Mouse (Mus musculus): Measurements from ENCODE around the gene Gnai2. TPM values are rescaled to one million over a fixed set of nuclear protein-coding genes. Genes with fewer than 3 reads are reported as not detected.
A peak's percentile ranks its signal among the peaks of the same experiment; 100 is the strongest.

The Gnai2 gene
- polyA plus RNA-seq, 1 experiment, result 551 TPM

GRCm38 (mm10) chr9:107593101-107593976, 41.8 kb downstream of the Gnai2 start:
- TF ChIP-seq GATA1 (IDR thresholded peaks at IDR 0.05; ENCODE audit: low read length), result no peak

DNA sequence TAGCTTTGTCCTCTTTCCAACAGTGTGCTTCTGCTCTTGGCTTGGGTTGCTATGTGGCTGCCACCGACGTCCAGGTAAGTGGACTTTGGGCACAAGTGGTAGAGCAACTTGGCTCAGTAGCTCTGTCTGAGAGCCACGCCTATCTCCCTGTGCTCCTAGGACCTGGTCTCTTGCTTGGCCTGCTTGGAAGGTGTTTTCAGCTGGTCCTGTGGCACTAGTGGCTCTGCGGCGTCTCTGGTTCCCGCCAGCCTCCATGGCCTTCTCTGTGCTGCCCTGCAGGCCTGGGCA, 44.5 kb downstream of the Gnai2 start:
- no peak for TF ChIP-seq GATA1 (IDR thresholded peaks at IDR 0.05; ENCODE audit: low read length)

DNA sequence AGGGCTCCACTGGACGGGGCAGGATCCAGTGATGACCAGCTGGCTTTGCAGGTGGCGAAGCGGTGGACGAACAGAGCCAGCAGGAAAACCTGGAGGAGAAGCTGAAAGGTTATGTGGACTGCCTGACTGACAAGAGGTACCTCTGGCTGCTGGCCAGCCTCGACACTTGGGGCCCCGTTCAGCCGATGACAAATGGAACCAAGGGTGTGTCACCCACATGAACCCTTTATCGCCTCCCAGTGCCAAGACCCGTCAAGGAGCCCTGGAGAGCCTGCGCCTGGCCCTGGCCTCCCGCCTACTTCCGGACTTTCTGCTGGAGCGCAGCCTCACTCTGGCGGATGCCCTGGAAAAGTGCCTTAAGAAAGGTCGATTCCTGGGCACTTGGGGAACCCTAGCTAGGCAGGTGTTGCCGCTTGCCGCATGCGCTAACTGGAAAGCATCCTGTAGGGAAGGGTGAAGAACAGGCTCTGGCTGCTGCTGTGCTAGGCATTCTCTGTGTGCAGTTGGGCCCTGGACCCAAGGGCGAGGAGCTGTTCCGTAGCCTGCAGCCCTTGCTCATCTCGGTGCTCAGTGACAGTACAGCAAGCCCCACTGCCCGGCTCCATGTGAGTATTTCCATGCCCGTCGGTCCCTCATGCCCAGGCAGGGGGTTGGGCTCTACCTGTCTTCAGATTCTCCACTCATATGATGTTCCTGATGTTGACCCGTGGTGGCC, 45.0 kb downstream of the Gnai2 start:
- no peak for TF ChIP-seq GATA1 (IDR thresholded peaks at IDR 0.05; ENCODE audit: low read length)

DNA sequence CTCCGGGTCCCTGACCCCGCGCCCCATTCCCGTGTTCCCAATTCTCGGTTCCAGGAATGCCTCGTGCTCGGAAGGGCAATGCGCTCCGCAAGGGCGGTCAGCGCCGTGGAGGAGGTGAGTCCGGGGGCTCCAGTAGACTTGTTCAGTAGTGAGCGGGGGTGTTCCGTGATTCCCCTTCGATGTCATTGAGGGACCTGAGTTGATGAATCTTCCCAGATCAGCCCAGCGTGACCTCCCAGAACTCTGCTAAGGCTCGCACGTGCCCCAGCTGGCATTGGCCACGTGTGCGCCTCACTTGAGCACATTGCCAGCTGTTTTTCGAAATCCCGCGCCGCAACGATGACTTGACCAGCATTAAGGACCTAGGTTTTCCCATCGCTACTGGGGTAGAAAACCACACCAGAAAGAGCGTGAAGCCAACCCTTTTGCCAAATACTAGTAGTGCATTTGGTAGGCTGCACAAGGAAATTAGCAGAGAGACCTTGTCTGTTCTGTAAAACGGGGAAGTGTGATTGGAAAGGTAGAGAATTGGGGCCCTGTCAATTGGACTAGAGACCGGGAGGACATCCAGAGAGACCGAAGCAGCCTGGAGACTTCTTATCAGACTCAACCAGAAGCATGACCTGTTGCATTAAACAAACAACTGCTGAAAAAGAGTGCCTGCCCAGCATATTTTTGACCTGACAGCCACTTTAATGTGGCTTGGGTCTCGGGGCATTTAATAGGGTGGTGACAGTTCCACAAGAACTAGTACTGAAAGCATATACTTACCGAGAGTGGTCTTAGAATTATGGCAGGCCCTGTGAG, 47.1 kb downstream of the Gnai2 start:
- no peak for TF ChIP-seq GATA1 (IDR thresholded peaks at IDR 0.05; ENCODE audit: low read length)

DNA sequence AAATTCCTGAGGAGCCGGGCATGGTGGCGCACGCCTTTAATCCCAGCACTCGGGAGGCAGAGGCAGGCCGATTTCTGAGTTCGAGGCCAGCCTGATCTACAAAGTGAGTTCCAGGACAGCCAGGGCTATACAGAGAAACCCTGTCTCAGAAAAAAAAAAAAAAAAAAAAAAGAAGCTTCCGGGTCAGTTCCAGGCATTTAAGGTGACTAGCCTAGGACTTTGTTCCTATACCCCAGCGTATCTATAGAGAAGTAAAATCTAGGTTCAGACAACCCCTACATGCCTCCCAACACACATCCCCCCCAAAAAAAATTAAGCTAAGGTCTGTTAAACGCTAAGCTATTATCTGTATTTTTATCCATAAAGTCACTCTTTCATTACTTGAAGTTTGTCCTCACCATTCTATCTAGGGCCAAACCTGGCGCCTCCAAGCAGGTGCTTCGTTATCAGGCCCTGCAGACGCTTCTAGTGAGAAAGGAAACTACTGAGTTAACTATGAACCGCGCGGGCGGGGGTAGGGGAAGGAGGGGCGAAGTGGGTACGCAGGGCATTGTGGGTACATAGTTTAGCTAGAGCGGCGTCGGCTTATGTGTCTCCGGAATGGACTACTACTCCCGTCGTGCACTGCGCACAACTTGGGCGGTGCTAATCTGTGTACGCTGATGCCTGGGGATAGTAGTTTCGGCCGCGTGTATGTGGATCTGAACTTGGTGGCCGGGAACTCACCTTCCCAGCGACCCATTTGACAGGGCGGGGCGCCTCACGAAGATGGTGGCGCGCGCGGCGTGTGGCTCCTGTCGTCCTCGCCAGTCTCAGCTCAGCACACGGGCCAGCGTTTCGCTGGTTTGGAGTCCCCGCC, 48.0 kb downstream of the Gnai2 start, which contains the start of gene Ifrd2:
TSS of gene Ifrd2 (plus strand) at position 669 of the 859 bp plus-strand sequence.
- peak; percentile 23 for TF ChIP-seq GATA1 (IDR thresholded peaks at IDR 0.05; ENCODE audit: low read length)

DNA sequence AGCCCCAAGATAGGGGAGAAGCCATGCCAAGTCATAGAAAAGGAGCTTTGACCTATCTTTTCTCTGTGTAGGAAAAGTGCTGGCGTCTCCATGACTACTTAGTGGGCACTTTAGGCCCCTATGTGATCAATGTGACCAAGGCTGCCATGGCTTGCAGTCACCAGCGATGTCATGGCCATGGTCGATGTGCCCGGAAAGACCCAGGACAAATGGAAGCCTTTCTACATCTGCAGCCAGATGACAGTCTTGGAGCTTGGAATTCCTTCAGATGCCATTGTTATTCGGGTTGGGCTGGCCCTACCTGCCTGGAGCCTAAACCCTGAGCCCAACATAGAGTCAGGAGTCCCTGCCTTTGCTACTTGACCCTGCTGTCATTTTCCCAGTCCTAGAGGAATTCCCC, 48.7 kb downstream of the Gnai2 start:
- no peak for TF ChIP-seq GATA1 (IDR thresholded peaks at IDR 0.05; ENCODE audit: low read length)

- no peak for TF ChIP-seq GATA1 (IDR thresholded peaks at IDR 0.05; ENCODE audit: low read length)
Measured at GRCm38 (mm10) chr9:107583174-107583573, 52.0 kb downstream of the Gnai2 start.

- TF ChIP-seq GATA1 (IDR thresholded peaks at IDR 0.05; ENCODE audit: low read length), result no peak
Measured at GRCm38 (mm10) chr9:107582509-107583062, 52.6 kb downstream of the Gnai2 start.

- TF ChIP-seq GATA1 (IDR thresholded peaks at IDR 0.05; ENCODE audit: low read length), result no peak
Measured at GRCm38 (mm10) chr9:107581584-107581983, 53.6 kb downstream of the Gnai2 start.

DNA sequence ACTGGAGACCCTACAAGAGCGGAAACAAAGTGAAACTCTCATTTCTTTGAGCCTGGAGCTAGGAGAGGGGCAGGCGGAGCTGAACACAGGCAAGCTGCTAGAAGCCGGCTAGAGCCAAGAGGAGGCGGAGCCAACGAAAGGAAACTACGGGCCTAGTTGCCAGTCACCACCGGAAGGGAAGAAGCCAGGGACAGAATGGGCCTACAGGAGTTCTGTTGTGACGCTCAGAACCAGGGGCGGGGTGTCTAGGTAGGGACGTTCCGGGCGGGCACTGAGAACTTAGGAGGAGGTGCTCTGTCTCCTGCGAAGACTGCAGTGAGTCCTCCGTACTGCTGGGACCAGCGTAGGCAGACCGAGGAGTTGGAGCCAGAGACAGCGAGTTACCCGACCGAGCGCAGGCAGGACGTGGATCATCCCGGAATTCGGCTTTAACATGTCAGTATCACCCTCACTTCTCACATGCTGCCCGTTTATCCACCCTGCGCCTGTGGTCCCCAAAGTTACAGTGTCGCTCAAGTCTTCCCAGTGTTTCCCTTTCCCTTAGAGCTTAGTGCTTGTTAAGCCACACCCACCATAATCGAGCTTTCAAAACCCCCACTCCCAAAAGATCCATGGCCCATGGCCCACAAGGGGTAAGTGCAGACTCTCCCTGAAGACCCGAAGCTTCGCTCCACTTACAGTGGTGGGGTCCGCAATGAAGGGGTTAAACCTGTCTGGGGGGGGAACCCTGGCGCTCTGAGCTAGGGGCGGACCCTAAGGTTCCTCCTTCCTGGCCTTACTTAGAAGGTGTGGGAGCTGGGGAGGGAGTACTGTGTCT, 54.5 kb downstream of the Gnai2 start, which contains the start of gene Hyal3:
TSS of gene Hyal3 (plus strand) at position 318 of the 817 bp plus-strand sequence.
- no peak for TF ChIP-seq GATA1 (IDR thresholded peaks at IDR 0.05; ENCODE audit: low read length)

DNA sequence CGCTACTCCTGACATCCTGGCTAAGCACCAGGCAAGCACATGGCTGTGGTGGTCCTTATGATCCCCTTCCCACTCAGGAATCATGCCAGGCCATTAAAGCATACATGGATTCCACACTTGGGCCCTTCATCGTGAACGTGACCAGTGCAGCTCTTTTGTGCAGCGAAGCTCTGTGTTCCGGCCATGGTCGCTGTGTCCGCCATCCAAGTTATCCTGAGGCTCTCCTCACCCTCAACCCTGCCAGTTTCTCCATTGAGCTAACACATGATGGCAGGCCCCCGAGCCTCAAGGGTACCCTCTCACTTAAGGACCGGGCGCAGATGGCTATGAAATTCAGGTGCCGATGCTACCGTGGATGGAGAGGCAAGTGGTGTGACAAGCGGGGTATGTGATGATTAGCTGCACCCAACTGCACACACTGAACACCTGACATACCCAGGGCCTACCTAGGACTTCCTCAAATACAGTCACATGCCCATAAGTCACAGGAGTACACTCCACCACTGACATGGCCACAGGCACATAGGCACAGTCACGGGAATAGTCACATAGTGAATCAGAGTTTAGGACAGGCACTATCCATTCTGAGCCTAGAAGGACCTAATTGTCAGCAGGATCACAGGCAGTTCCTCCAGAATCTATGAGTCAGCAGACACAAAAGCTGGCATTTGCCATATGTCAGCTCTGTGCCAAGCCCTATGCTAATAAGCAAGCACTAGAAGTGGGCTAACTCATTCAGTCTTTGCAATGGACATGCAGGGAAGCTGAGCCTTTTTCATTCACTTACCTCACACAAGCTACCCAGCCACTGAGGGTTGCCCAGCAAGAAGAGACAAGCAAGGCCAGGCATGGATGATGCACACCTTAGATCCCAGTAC, 55.9 kb downstream of the Gnai2 start:
- no peak for TF ChIP-seq GATA1 (IDR thresholded peaks at IDR 0.05; ENCODE audit: low read length)

GRCm38 (mm10) chr9:107578587-107578986, 56.6 kb downstream of the Gnai2 start, which contains the start of gene Naa80:
TSS of gene Naa80 (plus strand) at chr9:107578887.
- no peak for TF ChIP-seq GATA1 (IDR thresholded peaks at IDR 0.05; ENCODE audit: low read length)

GRCm38 (mm10) chr9:107577871-107578270, 57.3 kb downstream of the Gnai2 start:
- TF ChIP-seq GATA1 (IDR thresholded peaks at IDR 0.05; ENCODE audit: low read length), result no peak
